Mouse (Mus musculus): ENCODE data around the gene Vamp2.
A peak's percentile ranks its signal among the peaks of the same experiment; 100 is the strongest.

Gene Vamp2

GRCm38 (mm10) chr11:69074776-69075069 is 13.6 kb upstream of the Vamp2 start:
- no peak for TF ChIP-seq CTCF (conservative IDR thresholded peaks at IDR 0.05; ENCODE audit: low read length)
- no peak for TF ChIP-seq NANOG (IDR thresholded peaks at IDR 0.05; ENCODE audit: borderline replicate concordance, low read length)
- no peak for TF ChIP-seq POU5F1 (IDR thresholded peaks at IDR 0.05; ENCODE audit: borderline replicate concordance, low read length)
- H3K4me1 ChIP-seq (replicated peaks; ENCODE audit: low read depth, low read length): peaks cover 77% of the 10 kb centered on the region
- H3K36me3 ChIP-seq (ENCODE audit: insufficient read depth, low read length): no peaks in the 10 kb centered on the region
- no peaks in the 10 kb centered on the region for H3K9me3 ChIP-seq (ENCODE audit: low read length)
- no peaks in the 10 kb centered on the region for H3K27me3 ChIP-seq (ENCODE audit: insufficient read depth, low read length)
- 0 out of 2 replicates have a peak overlapping the region, but pooled peaks have one; percentile 2 for H3K4me3 ChIP-seq (replicated peaks; ENCODE audit: low read length)

- no peaks in the 10 kb centered on the region for H3K9me3 ChIP-seq (ENCODE audit: low read length)
- no peak for TF ChIP-seq CTCF (conservative IDR thresholded peaks at IDR 0.05; ENCODE audit: low read length)
- no peak for TF ChIP-seq NANOG (IDR thresholded peaks at IDR 0.05; ENCODE audit: borderline replicate concordance, low read length)
- no peak for TF ChIP-seq POU5F1 (IDR thresholded peaks at IDR 0.05; ENCODE audit: borderline replicate concordance, low read length)
- H3K36me3 ChIP-seq (ENCODE audit: insufficient read depth, low read length): no peaks in the 10 kb centered on the region
- H3K4me1 ChIP-seq (replicated peaks; ENCODE audit: low read depth, low read length): peaks cover 70% of the 10 kb centered on the region
- no peaks in the 10 kb centered on the region for H3K27me3 ChIP-seq (ENCODE audit: insufficient read depth, low read length)
- H3K4me3 ChIP-seq (replicated peaks; ENCODE audit: low read length): peak overlapping the region; percentile 3; the same call in 1 of the 2 replicates
These were observed 12.4 kb upstream of the Vamp2 start for GRCm38 (mm10) chr11:69075764-69076479.

- Histone ChIP-seq H3K27me3 (ENCODE audit: insufficient read depth, low read length) (no peaks in the 10 kb centered on the region), H3K36me3 (ENCODE audit: insufficient read depth, low read length) (no peaks in the 10 kb centered on the region), H3K4me3 (replicated peaks; ENCODE audit: low read length) (no peak overlapping the region; the same call in 1 of the 2 replicates), H3K9me3 (ENCODE audit: low read length) (no peaks in the 10 kb centered on the region), H3K4me1 (replicated peaks; ENCODE audit: low read depth, low read length) (peaks cover 67% of the 10 kb centered on the region)
- TF ChIP-seq NANOG (IDR thresholded peaks at IDR 0.05; ENCODE audit: borderline replicate concordance, low read length): no peak
- TF ChIP-seq CTCF (conservative IDR thresholded peaks at IDR 0.05; ENCODE audit: low read length): no peak
- no peak for TF ChIP-seq POU5F1 (IDR thresholded peaks at IDR 0.05; ENCODE audit: borderline replicate concordance, low read length)
These were observed 11.7 kb upstream of the Vamp2 start for GRCm38 (mm10) chr11:69076572-69076971.

- peaks cover 60% of the 10 kb centered on the region for H3K4me1 ChIP-seq (replicated peaks; ENCODE audit: low read depth, low read length)
- H3K9me3 ChIP-seq (ENCODE audit: low read length): no peaks in the 10 kb centered on the region
- no peaks in the 10 kb centered on the region for H3K27me3 ChIP-seq (ENCODE audit: insufficient read depth, low read length)
- no peaks in the 10 kb centered on the region for H3K36me3 ChIP-seq (ENCODE audit: insufficient read depth, low read length)
- TF ChIP-seq POU5F1 (IDR thresholded peaks at IDR 0.05; ENCODE audit: borderline replicate concordance, low read length) (no peak), NANOG (IDR thresholded peaks at IDR 0.05; ENCODE audit: borderline replicate concordance, low read length) (no peak), CTCF (conservative IDR thresholded peaks at IDR 0.05; ENCODE audit: low read length) (no peak)
- H3K4me3 ChIP-seq (replicated peaks; ENCODE audit: low read length): no peak overlapping the region
These were observed 11.0 kb upstream of the Vamp2 start for GRCm38 (mm10) chr11:69077316-69077715.

- no peaks in the 10 kb centered on the region for H3K27me3 ChIP-seq (ENCODE audit: insufficient read depth, low read length)
- TF ChIP-seq POU5F1 (IDR thresholded peaks at IDR 0.05; ENCODE audit: borderline replicate concordance, low read length) (no peak), NANOG (IDR thresholded peaks at IDR 0.05; ENCODE audit: borderline replicate concordance, low read length) (no peak), CTCF (conservative IDR thresholded peaks at IDR 0.05; ENCODE audit: low read length) (no peak)
- no peaks in the 10 kb centered on the region for H3K9me3 ChIP-seq (ENCODE audit: low read length)
- H3K36me3 ChIP-seq (ENCODE audit: insufficient read depth, low read length): no peaks in the 10 kb centered on the region
- peaks cover 53% of the 10 kb centered on the region for H3K4me1 ChIP-seq (replicated peaks; ENCODE audit: low read depth, low read length)
- no peak overlapping the region for H3K4me3 ChIP-seq (replicated peaks; ENCODE audit: low read length)
These were observed 10.2 kb upstream of the Vamp2 start for GRCm38 (mm10) chr11:69078041-69078440.

- H3K27me3 ChIP-seq (ENCODE audit: insufficient read depth, low read length): no peaks in the 10 kb centered on the region
- H3K4me1 ChIP-seq (replicated peaks; ENCODE audit: low read depth, low read length): peaks cover 48% of the 10 kb centered on the region
- H3K9me3 ChIP-seq (ENCODE audit: low read length): no peaks in the 10 kb centered on the region
- no peak overlapping the region for H3K4me3 ChIP-seq (replicated peaks; ENCODE audit: low read length)
- no peaks in the 10 kb centered on the region for H3K36me3 ChIP-seq (ENCODE audit: insufficient read depth, low read length)
- no peak for TF ChIP-seq NANOG (IDR thresholded peaks at IDR 0.05; ENCODE audit: borderline replicate concordance, low read length)
- TF ChIP-seq POU5F1 (IDR thresholded peaks at IDR 0.05; ENCODE audit: borderline replicate concordance, low read length): no peak
- no peak for TF ChIP-seq CTCF (conservative IDR thresholded peaks at IDR 0.05; ENCODE audit: low read length)
These were observed 9.4 kb upstream of the Vamp2 start for GRCm38 (mm10) chr11:69078805-69079438.

- Histone ChIP-seq H3K36me3 (ENCODE audit: insufficient read depth, low read length) (no peaks in the 10 kb centered on the region), H3K4me3 (replicated peaks; ENCODE audit: low read length) (no peak overlapping the region), H3K9me3 (ENCODE audit: low read length) (no peaks in the 10 kb centered on the region), H3K27me3 (ENCODE audit: insufficient read depth, low read length) (no peaks in the 10 kb centered on the region), H3K4me1 (replicated peaks; ENCODE audit: low read depth, low read length) (peaks cover 36% of the 10 kb centered on the region)
- TF ChIP-seq POU5F1 (IDR thresholded peaks at IDR 0.05; ENCODE audit: borderline replicate concordance, low read length) (no peak), CTCF (conservative IDR thresholded peaks at IDR 0.05; ENCODE audit: low read length) (no peak), NANOG (IDR thresholded peaks at IDR 0.05; ENCODE audit: borderline replicate concordance, low read length) (no peak)
These were observed 8.0 kb upstream of the Vamp2 start for GRCm38 (mm10) chr11:69080102-69080854.

GRCm38 (mm10) chr11:69080855-69081222 is 7.5 kb upstream of the Vamp2 start:
- H3K4me3 ChIP-seq (replicated peaks; ENCODE audit: low read length): no peak overlapping the region
- TF ChIP-seq POU5F1 (IDR thresholded peaks at IDR 0.05; ENCODE audit: borderline replicate concordance, low read length): no peak
- no peak for TF ChIP-seq NANOG (IDR thresholded peaks at IDR 0.05; ENCODE audit: borderline replicate concordance, low read length)
- no peak for TF ChIP-seq CTCF (conservative IDR thresholded peaks at IDR 0.05; ENCODE audit: low read length)
- no peaks in the 10 kb centered on the region for H3K27me3 ChIP-seq (ENCODE audit: insufficient read depth, low read length)
- peaks cover 38% of the 10 kb centered on the region for H3K4me1 ChIP-seq (replicated peaks; ENCODE audit: low read depth, low read length)
- no peaks in the 10 kb centered on the region for H3K9me3 ChIP-seq (ENCODE audit: low read length)
- no peaks in the 10 kb centered on the region for H3K36me3 ChIP-seq (ENCODE audit: insufficient read depth, low read length)
